Mouse (Mus musculus) embryo, embryonic 9.5 days (tissue): ENCODE data around the gene Exoc6b.
"Not testable (repeated sequence)": the region's sequence is repeated elsewhere in the genome, so short reads cannot be mapped to it uniquely, and the experiment has no call there.

Source experiments
- DNase-seq: peaks from one replicate; pipeline ENCODE4 v3.0.0-alpha.2; 2017; ENCODE audit errors: extremely low spot score

Gene Exoc6b

DNA sequence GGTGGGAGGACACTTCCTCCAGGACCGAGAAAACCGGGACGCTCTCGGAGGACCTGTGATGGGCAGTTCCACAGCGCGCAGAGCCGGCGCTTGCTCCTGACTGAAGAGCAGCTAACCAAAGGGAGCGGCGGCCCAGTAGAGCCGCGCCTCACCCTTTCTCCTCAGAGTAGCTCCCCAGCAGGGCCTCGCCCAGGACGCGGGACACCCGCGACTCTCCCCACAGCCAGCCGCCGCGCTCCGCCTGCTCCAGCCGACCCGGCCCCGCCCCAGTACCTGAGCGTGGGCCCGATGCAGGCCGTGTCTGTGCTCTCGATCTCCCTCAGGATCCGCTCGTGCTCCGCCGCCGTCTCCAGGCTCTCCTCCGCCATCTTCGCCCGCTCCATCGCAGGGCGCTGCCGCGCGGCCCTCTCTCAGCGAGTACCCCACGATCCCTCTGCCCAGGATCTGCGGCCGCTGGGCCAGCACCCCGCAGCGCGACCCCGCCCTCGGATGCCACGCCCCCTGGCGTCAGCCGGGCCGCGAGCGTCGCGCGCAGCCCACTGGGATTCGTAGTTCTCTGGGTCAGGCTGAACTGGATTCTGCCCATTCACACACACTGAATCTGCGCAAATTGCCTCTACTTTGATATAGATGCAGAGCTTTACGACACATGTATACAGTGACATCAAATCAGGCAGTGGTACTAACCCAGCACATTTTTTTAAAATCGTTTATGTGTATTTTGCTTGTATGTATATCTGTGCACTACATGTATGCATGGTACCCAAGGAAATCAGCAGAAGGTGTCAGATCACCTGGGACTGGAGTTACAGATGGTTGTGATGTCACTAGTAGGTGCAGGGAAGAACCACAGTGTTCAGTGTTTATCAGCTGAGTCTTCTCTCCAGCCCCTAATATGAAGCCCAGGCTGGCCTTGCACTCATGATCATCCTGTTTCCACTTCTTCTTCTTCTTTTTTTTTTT, at the start of gene Exoc6b:
TSS of gene Exoc6b (minus strand) at position 491 of the 963 bp plus-strand sequence.
- DNase-seq: peak; percentile 83

DNA sequence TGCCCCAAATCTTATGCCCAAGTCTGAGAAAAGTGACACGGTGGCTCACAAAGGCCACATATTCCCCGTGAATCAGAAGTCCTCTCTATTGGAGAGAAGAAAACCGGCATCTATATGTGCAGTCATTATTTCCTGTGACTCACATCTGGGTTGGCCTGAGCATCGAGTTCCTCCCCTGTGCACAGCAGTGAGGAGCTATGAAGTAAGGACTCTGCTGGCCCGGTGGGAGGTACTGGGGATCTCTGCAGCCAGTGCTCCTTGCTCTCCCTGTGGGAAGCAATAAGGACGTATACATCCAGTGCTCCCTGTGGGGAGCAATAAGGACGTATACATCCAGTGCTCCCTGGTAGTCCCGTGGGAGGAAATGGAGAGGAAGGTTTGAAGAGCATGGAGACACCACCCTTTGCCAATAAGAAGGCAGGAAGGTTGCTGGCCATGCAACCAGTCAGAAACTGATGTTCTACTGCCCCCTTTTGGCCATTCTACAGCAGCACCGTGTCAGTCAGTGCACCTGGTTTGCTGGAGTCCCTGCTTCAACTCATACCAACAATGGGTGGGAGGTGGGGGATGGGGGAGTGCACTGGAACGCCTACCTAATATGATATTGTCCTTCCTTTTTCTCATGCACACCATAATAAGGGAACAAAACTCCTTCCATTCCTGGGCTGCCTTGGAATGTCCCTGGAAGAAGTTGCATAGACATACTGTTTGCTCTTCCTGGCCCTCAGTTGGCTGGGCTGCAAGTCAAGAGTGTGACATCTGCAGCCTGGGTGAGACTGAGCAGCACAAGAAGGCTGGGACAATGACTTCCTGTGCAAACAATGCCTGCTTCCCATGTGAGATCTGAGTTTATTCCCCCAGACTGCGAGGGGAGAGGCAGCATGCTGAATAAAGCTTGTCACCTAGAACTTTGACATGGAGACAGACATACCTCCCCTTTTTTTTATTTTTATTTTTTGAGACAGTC, 48.5 kb upstream of the Exoc6b start:
- DNase-seq: peak; percentile 55

DNA sequence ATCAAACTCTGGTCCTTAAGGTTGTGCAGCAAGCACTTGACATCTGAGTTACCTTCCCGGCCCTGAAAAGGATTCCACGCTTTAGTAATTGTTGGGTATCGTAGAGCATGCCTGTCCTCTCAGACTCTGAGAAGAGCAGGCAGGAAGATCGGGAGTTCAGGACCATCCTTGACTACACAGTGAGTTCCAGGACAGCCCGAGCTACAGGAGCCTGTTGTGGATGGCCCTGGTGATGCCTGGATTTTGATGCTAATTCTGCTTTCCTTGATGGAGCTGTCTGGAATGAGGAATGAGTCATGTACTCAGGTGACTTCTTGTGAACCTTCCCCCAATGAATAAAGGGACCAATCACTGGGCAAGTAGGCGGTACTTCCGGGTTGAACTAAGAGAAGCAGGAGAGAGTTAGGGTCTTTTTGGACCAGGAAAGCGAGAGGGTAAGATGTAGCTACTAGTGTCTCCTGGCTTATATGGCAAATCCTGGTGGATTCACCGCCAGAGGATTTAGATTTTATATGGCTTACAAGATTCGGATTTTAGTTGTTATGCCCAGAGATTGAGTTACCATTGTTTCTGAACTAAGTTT, 35.8 kb upstream of the Exoc6b start:
- DNase-seq: no peak

DNA sequence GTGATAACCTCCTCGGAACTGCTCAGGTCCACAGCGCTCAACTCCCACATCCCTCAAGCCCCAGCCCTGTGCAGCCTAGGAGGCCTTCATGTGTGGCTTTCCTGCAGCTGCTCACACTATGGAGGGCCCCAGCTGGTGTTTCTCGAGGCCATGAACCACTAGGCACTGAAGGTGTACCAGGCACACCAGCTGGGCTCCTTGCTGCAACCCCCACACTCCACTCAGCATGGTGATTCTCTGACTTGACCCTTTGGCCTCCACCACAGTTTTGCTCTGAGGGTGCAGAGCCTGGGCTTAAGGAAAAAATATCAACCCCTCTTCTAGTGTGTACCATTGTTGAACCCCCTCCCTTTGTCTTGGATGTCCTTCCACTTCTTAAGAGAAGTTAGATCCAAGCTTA, 34.0 kb upstream of the Exoc6b start:
- no peak for DNase-seq

DNA sequence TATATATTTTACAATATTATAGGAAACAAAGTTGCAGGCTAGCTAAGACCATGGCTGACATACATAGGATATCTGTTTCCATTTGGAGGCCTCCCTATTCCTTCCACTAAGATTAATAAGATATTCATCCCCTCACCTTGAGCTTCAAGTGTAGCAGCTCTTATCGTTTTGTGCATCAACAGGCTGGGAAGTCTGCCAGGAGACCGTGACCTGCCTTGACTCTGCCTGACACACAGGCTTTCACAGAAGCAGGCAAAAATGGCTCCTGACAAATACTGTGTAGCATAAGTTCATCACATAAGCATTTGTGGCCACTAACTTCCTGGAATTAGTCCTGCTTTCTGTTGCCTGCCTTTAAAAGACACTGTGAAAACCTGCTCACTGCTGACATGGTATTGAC, 27.1 kb upstream of the Exoc6b start:
- no peak for DNase-seq

DNA sequence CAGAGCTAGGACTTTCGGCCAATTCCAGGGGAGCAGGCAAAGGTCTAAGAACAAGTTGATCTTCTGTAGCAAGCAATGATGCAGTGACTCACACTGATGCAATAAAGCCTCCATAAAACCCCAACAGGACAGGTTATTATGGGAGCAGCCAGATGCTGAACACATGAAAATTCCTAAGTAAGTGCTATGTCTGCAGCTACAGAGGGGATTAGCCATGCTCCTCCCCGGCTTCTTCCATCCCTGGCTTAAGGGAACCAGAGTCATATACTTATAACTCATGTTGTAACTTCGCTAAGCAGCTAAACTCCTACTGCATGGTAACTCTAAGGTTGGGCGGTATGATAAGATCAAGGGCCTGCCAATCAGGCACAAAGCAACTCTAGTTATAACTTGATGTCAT, 18.1 kb upstream of the Exoc6b start:
- no peak for DNase-seq

DNA sequence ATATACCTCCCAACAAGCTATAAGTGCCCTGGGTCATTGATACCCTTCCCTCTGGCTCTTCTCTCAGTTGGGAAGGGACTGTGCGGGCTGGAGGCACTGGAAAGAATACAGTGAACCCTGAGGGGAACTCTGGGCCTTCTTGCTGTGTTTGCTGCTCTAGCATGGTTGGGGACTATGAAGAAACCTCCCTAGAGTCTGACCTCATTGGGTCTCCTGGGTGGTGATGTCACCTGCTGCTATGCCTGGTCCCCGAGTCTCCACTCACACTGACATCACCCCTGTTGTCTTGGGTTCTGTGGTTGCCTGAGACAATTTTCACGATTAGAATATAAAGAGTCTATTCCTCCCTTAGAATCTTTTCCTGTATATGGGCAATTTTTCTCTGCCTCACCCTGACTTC, 17.3 kb upstream of the Exoc6b start:
- no peak for DNase-seq

DNA sequence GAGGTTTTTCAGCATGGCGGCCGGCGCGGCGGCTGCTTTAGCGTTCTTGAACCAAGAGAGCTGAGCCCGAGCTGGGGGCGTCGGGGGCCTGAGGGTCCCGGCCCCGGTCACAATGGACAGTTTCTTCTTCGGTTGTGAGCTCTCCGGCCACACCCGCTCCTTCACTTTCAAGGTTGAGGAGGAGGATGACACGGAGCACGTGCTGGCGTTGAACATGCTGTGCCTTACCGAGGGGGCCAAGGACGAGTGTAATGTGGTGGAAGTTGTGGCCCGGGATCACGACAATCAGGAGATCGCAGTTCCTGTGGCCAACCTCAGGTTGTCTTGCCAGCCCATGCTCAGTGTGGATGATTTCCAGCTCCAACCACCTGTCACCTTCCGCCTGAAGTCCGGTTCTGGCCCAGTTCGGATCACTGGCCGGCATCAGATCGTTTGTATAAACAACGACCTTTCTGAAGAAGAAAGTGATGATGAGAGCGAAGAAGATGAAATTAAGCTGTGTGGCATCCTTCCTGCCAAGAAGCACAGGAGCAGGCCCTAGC, 6.9 kb upstream of the Exoc6b start:
- DNase-seq: not testable (repeated sequence)

DNA sequence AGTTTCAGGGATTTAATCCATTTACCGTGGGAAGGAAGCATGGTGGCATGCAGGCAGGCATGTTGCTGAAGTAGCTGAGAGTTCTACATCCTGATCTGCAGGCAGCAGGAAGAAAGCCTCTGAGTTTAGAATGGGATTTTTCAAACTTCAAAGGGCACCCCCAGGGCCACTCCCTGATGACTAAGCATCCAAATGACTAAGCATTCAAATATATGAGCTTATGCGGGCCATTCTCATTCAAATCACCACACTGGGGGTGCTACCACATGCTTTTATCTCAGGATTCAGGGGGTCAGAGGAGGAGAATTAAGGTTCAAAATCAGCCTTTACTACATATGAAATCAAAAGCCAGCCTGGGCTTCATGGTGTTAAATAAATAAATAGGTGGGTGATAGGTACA, 5.7 kb upstream of the Exoc6b start:
- no peak for DNase-seq

DNA sequence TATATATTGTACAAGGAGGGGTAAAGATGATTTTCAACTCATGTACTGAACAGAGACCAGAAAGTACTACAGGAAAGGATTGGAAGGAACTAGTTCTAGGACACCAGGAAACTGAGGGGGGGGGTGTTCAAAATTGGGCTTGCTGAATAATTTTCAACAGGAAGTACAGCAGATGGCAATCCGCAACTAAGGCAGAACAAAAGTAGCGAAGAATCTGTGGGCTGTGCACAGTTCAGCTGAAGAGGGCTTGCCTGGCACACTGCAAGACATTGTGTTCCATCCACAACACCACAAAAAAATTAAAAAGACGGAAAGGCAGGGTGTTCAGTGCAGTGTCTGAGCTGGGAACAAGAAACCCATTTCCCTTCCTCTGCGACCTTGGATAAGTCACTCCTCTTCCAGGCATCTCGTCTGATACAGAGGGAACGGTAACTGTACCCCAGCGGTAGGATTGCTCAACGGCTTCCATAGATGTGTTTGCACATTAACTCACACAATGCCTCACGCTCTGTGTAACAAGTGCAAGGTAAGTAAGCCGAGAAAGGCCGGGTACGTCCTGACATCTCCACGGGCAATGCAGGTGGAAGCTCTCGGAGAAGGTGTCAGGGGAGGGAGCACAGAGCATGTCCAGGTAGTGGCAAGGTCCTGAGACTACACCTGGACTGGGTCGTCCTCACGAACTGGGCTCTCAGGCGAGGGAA, 841 bp downstream of the Exoc6b start:
- no peak for DNase-seq

DNA sequence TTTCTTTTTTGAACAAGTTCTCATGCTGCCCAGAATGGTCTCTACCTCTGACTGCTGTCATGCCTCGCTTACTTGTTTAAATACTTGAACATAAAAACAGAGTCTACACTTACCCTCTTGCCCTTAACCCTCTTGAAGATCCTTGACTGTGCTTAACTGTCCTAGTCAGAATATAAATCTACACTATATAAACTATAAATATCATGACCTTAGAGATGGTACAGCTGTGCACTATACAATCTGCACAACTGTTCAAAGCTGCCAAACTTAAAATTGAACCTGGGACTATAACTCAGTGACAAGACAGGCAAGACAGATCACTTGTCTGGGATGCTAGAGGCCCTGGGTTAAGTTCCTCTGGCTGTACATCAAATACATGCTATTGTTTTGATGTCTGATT, 11.7 kb downstream of the Exoc6b start:
- no peak for DNase-seq

DNA sequence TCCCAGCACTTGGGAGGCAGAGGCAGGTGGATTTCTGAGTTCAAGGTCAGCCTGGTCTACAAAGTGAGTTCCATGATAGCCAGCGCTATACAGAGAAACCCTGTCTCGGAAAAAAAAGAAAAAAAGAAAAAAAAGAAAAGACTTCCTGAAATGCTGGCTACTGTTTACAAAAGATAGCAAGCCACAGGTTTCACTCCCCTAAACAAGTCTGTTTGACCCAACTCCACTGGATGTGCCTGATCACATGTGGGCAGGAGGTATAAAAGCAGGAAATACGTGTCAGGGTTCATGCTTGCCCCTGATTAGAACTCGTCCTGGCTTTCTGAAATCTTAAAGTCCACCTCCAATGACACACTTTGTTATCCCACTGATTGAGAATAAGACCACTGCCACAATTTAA, 18.2 kb downstream of the Exoc6b start:
- no peak for DNase-seq

DNA sequence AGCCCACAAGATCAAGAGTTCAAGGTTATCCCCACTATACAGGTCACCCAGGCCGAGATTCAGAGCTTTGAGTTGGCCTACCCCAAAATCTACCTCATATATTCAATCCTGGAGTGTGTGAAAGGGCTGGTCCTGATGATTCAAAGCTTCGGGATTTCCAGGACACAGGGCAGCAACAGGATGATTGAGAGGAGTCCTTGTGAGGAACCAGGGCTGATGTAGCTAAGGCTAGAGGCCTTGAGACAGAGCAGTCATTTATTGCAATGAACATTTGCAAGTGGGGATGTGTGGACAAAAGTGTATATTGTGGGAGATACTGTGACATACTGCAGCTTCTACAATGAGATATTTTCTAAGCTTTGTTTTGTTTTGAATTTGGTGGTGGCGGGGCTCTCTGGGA, 22.8 kb downstream of the Exoc6b start:
- no peak for DNase-seq

DNA sequence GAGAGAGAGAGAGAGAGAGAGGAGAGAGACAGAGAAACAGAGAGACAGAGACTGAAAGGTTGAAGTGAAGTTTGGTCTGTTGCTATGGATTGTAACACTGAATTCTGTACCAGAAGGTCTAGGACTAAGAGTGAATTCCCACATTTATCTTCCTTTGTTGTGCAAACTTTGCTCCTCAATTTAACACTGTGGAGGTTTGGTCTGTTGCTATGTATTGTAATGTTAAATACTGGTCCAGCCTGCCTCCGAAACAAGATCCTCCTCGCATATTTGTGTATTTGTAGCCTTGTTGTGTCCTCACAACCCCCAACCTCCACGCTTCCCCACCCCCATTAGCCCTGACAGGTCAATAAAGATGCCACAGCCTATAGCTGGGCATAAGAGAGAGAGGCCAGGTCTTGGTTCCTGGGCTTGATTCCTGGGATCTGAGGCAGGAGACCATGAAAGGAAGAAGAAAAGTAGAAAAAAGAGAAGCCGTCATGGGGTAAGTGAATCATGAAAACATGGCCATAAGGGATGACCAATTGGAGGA, 24.6 kb downstream of the Exoc6b start:
- DNase-seq: no peak

DNA sequence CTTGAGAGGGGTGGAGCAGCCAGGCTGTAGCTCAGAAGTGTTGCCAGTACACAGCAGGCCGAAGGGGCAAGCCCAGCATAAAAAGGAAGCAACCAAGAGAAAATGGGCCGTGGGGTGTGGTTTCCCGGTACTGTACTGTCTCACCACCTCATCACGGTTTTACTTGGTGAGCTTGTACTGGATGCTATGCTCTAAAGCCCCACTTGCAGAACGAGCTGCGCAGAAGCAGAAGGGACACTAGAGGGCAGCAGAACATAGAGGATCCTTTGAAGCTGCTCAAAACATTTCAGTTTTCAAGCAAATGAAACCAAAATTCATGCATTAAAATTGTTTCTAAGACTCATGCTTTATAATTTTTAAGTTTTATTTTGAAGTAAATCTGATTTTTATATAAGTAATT, 31.6 kb downstream of the Exoc6b start:
- peak; percentile 57 for DNase-seq

DNA sequence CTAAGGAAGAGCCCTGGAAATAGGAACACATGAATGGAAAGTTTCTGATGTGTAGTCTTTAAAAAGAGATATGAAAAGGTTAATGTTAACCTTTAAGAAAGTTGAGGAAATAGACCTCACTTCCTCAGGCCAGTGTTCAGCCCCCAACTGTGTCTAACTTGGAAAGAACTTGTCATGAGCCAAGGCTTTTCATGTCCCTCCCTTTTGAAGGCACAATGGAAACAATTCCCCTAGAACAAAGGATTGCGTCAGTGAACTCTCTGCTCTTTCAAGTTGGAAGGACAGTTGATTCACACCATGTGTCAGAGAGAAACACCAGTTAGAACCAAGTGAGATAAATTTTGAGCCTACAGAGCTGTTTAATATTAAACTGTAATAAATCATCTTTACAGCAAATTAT, 39.6 kb downstream of the Exoc6b start:
- DNase-seq: no peak

DNA sequence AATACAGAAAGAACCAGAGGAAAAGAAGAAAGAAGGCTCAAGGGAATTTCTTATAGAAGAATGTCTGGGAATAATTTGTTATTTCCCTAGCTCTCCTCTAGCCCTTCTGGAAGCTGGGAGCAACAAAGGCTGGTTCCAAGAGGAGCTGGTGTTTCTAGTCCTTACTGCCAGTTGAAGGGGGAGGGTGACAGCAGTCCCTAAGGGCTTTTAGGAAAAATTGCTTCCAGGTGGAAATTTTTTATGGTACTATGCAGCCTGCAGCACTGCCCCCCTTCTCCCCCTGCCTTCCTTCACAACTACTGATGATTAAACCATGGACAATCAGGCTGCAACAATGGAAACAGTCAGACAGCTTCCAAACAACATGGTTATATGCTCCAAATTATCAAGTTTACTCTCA, 44.9 kb downstream of the Exoc6b start:
- DNase-seq: no peak

DNA sequence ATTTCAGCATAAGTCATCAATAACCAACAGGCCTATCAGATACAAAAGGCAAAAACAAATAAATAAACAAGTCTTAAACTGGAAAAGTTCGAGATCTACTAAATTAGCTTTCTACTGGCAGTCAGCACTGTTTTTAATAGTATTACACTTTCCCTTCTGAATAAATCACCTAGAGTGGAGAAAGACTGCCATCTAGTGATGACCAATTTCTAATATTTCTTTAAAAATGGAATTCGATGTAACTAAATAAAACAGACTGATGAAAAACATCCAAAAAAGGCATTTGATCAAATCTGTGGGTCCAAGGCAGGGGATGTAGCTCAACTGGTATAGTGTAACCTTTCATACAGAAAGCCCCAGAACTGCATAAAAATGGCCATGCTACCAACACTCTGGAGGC, 52.3 kb downstream of the Exoc6b start:
- no peak for DNase-seq

DNA sequence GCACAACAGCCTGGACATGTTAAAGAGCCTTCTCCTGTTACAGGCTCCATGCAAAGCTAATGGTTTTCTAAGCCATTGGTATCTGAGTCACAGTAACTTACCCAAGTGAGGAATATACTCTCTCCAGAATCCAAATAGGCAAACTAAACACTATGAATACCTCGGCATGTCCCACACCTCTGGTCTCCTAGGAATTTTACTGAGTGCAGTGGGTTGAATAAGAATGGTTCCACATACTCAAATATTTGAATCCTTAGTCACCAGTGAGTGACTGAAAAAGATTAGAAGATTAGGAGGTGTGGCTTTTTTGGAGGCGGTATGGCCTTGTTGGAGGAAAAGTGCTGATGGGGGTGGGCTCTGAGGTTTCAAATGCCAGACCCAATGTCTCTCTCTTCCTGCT, 55.4 kb downstream of the Exoc6b start:
- DNase-seq: no peak

DNA sequence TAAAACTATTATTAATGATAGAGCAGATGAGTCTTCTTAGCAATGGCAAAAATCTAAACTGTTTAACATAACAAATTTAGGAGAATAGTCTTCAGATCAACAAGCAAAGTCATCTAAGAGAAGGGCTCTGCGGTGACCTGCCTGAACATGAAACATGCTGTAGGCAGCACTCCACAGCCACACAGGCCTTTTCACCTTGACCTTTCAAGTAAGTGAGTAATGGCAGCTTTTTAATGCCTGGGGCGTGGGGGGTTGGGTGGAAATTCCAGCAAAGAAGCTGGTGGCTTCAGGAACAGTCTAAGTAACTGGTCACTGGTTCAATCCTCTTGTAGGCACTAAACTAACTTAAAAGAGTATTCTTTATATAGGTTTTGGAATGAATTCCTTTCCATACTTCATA, 58.9 kb downstream of the Exoc6b start:
- no peak for DNase-seq

DNA sequence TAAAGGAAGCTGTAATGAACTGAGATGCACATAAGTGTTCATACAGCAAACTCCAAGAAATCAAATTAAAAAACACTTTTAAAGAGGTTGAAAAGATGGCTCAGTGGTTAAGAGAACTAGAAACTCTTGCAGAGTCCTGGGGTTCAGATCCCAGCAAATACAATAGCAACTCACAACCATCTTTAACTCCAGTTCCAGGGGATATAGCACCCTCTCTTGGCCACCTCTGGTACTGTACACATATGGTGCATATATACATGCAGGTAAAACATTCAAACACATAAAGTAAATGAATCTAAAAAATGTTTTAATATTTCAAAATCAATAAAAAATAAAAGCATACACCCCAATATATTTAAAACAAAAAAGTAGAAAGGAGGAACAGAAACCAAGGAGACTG, 73.9 kb downstream of the Exoc6b start:
- no peak for DNase-seq
